Mouse (Mus musculus) testis, adult 2 months (tissue): Measurements from ENCODE around the gene Dtnbp1.

ENCODE experiments used
- CTCF ChIP-seq: fragments of 200-500 bp; IDR thresholded peaks from 2 replicates; pipeline ENCODE4 v1.5.1; 2012; ENCODE audit warnings: low read depth, mild to moderate bottlenecking, inconsistent platforms, low read length, moderate library complexity; ENCODE audit not compliant: control insufficient read depth, insufficient read depth, insufficient replicate concordance
- POLR2A ChIP-seq: fragments of 200-500 bp; IDR thresholded peaks from 2 replicates; pipeline ENCODE4 v1.6.1; 2012; ENCODE audit warnings: low read depth, mild to moderate bottlenecking, inconsistent platforms, low read length, moderate library complexity; ENCODE audit not compliant: control insufficient read depth

DNA sequence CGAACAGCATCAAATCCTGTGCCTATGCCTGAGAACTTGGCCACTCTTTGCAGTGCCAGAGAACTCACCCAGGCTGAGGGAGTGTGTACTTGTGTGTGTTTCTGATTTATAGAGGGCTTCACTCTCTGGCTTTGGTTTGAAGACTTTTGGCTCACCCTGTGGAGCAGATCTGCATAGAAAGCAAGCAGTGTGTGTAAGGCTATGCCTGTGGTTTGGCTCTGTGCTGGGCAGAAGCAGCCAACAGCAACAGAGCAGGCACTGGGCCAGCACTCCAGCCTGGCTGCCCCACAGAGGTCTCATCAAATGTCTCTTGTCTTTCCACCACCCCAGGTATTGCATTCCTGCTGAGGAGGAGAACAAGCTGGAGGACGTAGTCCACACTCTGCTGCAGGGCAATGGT is 89.1 kb downstream of the Dtnbp1 start:
- TF ChIP-seq POLR2A (no peak), CTCF (no peak)
